9 mouse cellular contexts compared by ENCODE assay signal in genomic region chr3:100993718-100994117, GRCm38 (mm10). TPM values are rescaled to one million over a fixed set of nuclear protein-coding genes. Genes with fewer than 3 reads are reported as not detected.
DNase-seq lines count a peak whose midpoint lies in the region; ATAC-seq and TF ChIP-seq lines count a peak whose summit lies in the region.
"Had no signal": no experiment of that assay in that cellular context is flagged by ENCODE, and none has a peak within 500 bp of the region (broad histone marks: within the 10 kb centered on the region; RNA-seq: fewer than 3 reads in every experiment).

No protein-coding gene starts in this region.

- 0 out of 2 replicates have a peak, but pooled peaks have one; percentile 37 for TF ChIP-seq EP300 in heart, adult 2 months (IDR thresholded peaks at IDR 0.05; ENCODE audit: insufficient read depth, low read depth, low read length)

- peaks cover 6% of the 10 kb centered on the region for H3K4me1 ChIP-seq in kidney, embryonic 15.5 days
- H3K4me1 ChIP-seq in heart, adult 2 months (ENCODE audit: control insufficient read depth, insufficient read depth, low read length): peaks cover 13% of the 10 kb centered on the region

- no peaks in the 10 kb centered on the region for H3K9me3 ChIP-seq in kidney, embryonic 15.5 days (replicated peaks)
- H3K9me3 ChIP-seq: neural tube, embryonic 13.5 days had no signal

- H3K27me3 ChIP-seq in kidney, embryonic 15.5 days: no peaks in the 10 kb centered on the region
- no peaks in the 10 kb centered on the region for H3K27me3 ChIP-seq in heart, adult 2 months (ENCODE audit: control insufficient read depth, insufficient read depth, low read length)
- H3K27me3 ChIP-seq in splenic B cell, adult 2 months (ENCODE audit: control insufficient read depth, insufficient read depth, low read length, poor library complexity, severe bottlenecking): no peaks in the 10 kb centered on the region
- H3K27me3 ChIP-seq: neural tube, embryonic 13.5 days had no signal

- DNase-seq in kidney, adult 18-20 months: peak; percentile 14
- DNase-seq in heart, adult 2 months: peak; percentile 64 to 67
- DNase-seq in kidney, postnatal 25 days: peak; percentile 11 to 53
- DNase-seq in splenic B cell, adult 2 months (ENCODE audit: low read depth, low spot score): peak; percentile 25
- DNase-seq in right cerebral cortex, postnatal 25 days: no peak
- DNase-seq in right cerebral cortex, postnatal 10 days (ENCODE audit: low spot score in 2 of 2): no peak
- DNase-seq in gastrocnemius, adult 8-10 months (ENCODE audit: low spot score in 2 of 2): no peak

- TF ChIP-seq POLR2A in heart, adult 2 months (IDR thresholded peaks at IDR 0.05; ENCODE audit: insufficient read depth, low read depth, low read length): peak; percentile 46; the same call in 1 of the 2 replicates

- H3K4me2 ChIP-seq in kidney, embryonic 15.5 days: no peak overlapping the region
- H3K4me2 ChIP-seq: neural tube, embryonic 13.5 days had no signal

- H3K36me3 ChIP-seq in kidney, embryonic 15.5 days: no peaks in the 10 kb centered on the region
- H3K36me3 ChIP-seq in heart, adult 2 months (ENCODE audit: control insufficient read depth, insufficient read depth, low read length): peaks cover 3% of the 10 kb centered on the region
- no peaks in the 10 kb centered on the region for H3K36me3 ChIP-seq in splenic B cell, adult 2 months (ENCODE audit: control insufficient read depth, insufficient read depth, low read length, poor library complexity, severe bottlenecking)
- H3K36me3 ChIP-seq: neural tube, embryonic 13.5 days had no signal

- no peak for TF ChIP-seq CTCF in heart, adult 2 months (IDR thresholded peaks at IDR 0.05)

- no peak overlapping the region for H3K27ac ChIP-seq in kidney, embryonic 15.5 days
- peak overlapping the region; percentile 70 for H3K27ac ChIP-seq in heart, adult 2 months
- H3K27ac ChIP-seq: neural tube, embryonic 13.5 days had no signal

- H3K79me2 ChIP-seq in heart, adult 2 months (replicated peaks; ENCODE audit: control insufficient read depth, insufficient read depth, low read length): no peaks in the 10 kb centered on the region

- 28% methylated on average over 15 of the region's 15 CpGs for WGBS in kidney, embryonic 15.5 days
- 27% methylated on average over 15 of the region's 15 CpGs for WGBS in heart, adult 2 months

- intact Hi-C loops in heart, adult 2 months (cut with DNase I): no loop called here

- no peak overlapping the region for H3K9ac ChIP-seq in kidney, embryonic 15.5 days
- no peak overlapping the region for H3K9ac ChIP-seq in heart, adult 2 months (ENCODE audit: low read depth, low read length)
- H3K9ac ChIP-seq: neural tube, embryonic 13.5 days had no signal

- ATAC-seq in kidney, embryonic 15.5 days (replicated peaks; ENCODE audit: low FRiP score): no peak

- no peak overlapping the region for H3K4me3 ChIP-seq in kidney, embryonic 15.5 days (replicated peaks)
- 0 out of 2 replicates have a peak overlapping the region, but pooled peaks have one; percentile 18 for H3K4me3 ChIP-seq in heart, adult 2 months
- H3K4me3 ChIP-seq: neural tube, embryonic 13.5 days had no signal

RNA-seq across cellular contexts. Expression of gene Ttf2, which starts 24.3 kb away (rescaled TPM):
- 19.0 and 19.9 TPM in 2 replicates for polyA plus RNA-seq in kidney, embryonic 15.5 days (2015; fragmentation: Nextera tagmentation; extraction: Ambion mirVana)
- 1 to 10 TPM; 1.8 to 2.0 TPM for total RNA-seq in heart, adult 2 months (2021)
- 1.6 and 2.6 TPM in 2 replicates for polyA plus RNA-seq in heart, adult 2 months (2012; rRNA removed)
- total RNA-seq in gastrocnemius, adult 8-10 months (2022): 1 to 10 TPM; 2.9 to 4.4 (median 3.3) TPM

RNA-seq across cellular contexts. Expression of gene Cd101, which starts 35.6 kb away (rescaled TPM):
- polyA plus RNA-seq in kidney, embryonic 15.5 days (2015; fragmentation: Nextera tagmentation; extraction: Ambion mirVana): 0.04 TPM in 1 of 2 replicates, not detected in the other
- under 1 TPM; 0.13 to 0.23 TPM for total RNA-seq in heart, adult 2 months (2021)
- polyA plus RNA-seq in heart, adult 2 months (2012; rRNA removed): 0.41 and 0.50 TPM in 2 replicates
- under 1 TPM in 1 of 4 experiments, not detected in 3; 0.24 TPM for total RNA-seq in gastrocnemius, adult 8-10 months (2022)

Comparison
In these comparisons a context has a peak if more than half of its experiments do, and no peak if none do; other contexts are left out.
1. DNase-seq: peak in kidney, adult 18-20 months (single experiment), heart, adult 2 months (2 of 2), kidney, postnatal 25 days (2 of 2) and splenic B cell, adult 2 months (single experiment); none in right cerebral cortex, postnatal 25 days (single experiment), right cerebral cortex, postnatal 10 days (0 of 2) and gastrocnemius, adult 8-10 months (0 of 2).